Mouse (Mus musculus) lung, adult 2 months (tissue): ENCODE results near the gene Gm20388.

ENCODE experiments used
- CTCF ChIP-seq: fragments of 200-500 bp; IDR thresholded peaks from 2 replicates; pipeline ENCODE4 v1.5.1; 2011; ENCODE audit warnings: mild to moderate bottlenecking, low read length, control low read depth; ENCODE audit not compliant: insufficient read depth
- POLR2A ChIP-seq: fragments of 200-500 bp; IDR thresholded peaks from 2 replicates; pipeline ENCODE4 v1.6.1; 2011; ENCODE audit warnings: low read depth, mild to moderate bottlenecking, control low read depth, low read length, borderline replicate concordance; ENCODE audit errors: extremely low read depth

DNA sequence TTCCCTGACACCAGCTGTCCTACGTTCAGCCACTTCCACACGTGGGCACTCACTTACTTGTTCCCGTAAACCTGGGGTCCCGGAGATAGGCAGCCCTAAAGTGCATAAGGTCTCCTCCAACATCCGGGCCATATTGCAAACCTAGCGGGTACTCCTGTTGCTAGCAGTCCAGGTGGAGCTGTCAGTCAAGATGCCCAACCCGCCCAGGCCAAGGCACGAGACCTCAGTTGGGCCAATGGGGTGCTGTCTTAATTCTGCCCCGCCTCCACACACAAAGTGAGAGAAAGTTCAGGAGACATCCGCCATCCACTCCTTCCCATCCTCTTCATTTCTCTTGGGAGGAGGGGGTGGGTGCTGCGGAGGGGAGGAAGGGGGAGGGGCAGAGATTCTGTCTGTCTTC is 715.8 kb downstream of the Gm20388 start:
- TF ChIP-seq POLR2A, result no peak
- TF ChIP-seq CTCF, result no peak
